Mouse (Mus musculus) megakaryocyte, embryonic 14.5 days (primary cell): ENCODE measurements around the gene Ncoa1.

Experiments used
- FLI1 ChIP-seq: IDR thresholded peaks from 2 replicates; pipeline ENCODE4 v1.6.1; 2012; ENCODE audit warnings: low read length, inconsistent platforms, mixed read lengths
- GATA1 ChIP-seq: IDR thresholded peaks from 3 replicates; pipeline ENCODE4 v1.6.1; 2012; ENCODE audit warnings: mixed read lengths, low read length, inconsistent platforms, borderline replicate concordance

DNA sequence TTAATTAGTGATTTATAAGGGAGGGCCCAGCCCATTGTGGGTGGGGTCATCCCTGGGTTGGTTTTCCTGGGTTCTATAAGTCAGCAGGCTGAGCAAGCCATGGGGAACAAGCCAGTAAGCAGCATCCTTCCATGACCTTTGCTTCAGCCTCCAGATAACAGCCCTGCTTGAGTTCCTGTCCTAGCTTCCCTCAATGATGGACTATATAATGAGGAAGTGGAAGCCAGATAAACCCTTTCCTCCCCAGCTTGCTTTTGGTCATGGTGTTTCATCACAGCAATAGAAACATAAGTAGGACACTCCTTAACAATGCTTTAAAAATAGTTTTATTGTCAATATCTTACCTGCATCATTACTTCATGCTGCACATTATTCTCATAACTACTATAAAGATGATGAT, 163.2 kb downstream of the Ncoa1 start:
- no peak for TF ChIP-seq GATA1
- no peak for TF ChIP-seq FLI1
